Mouse (Mus musculus): ENCODE results near the gene Dnase2a.

The Dnase2a gene

DNA sequence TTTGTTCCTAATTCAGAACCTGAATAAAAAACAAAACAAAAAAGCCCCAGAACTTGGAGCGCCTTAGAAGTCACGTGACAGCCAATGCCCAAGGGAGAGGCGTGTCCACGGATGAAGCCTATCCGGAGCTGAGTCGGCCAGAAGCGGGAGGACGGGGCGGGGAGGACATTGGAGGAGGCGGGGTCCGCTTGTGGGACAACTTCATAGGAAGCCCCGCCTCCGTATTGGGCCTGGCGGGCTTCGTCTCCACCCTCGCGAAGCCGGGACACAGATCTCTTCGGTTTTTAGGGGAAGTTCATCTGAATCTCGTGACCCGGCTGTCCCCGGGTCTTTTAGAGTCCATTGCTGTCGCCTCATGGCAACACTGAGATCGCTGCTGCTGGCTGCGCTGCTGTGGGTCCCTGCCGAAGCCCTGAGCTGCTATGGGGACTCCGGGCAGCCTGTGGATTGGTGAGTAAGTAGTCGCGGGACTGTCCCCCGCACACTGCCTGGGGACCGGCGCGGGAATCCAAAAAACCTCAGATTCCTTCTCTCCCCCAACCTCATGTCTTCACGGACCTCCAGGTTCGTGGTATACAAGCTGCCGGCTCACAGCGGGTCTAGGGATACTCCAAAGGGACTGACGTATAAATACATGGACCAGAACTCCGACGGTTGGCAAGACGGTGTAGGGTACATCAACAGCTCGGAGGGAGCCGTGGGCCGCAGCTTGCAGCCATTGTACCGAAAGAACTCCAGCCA, at the start of gene Dnase2a:
TSS of gene Dnase2a (plus strand) at position 140 of the 741 bp plus-strand sequence.
- TF ChIP-seq GATA4 (IDR thresholded peaks at IDR 0.05; ENCODE audit: insufficient replicate concordance, low read length): no peak

DNA sequence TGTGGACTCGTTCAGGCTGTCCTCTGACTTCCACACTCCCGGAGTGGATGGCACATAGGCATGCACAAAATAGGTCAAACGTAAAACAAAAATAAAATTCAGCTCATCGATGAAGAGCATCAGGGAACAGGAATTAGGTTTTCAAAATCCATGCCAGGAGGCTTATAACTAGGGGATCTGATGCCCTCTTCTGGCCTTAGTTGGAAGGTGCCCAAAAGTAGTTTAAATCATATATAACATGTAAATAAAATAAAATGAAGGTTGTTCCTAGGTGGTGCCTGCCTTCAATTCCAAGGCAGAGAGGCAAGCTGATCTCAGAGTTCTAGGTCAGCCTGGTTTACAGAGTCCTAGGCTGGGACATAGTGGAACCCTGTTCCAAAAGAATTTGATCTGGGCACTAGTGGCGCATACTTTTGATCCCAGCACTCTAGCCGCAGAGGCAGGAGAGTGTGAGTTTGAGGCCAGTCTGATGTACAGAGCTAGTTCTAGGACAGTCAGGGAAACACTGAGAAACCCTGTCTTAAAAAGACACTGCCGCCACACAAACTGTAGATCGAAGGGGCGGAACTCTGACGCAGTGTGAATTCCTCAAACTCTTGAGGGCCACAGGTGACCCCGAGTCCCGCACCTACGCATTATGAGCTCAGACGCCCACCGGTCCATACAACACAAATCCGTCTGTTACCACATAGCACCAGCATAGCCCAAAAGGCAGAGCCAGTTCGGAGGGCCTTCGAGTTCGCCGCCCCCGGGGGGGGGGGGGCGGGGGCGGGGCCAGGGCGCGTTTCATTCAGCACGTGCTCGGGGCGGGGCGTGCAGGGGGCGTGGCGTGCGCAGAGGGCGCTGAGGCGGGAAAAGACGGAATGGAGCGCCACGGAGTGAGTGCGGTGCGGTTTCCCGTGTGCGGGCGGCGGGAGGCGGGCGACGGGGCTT, 36.7 kb upstream of the Dnase2a start, which contains the start of gene Syce2:
TSS of gene Syce2 (plus strand) at position 736 of the 933 bp plus-strand sequence.
- no peak for TF ChIP-seq GATA4 (IDR thresholded peaks at IDR 0.05; ENCODE audit: insufficient replicate concordance, low read length)

GRCm38 (mm10) chr8:84872309-84872965, 35.9 kb upstream of the Dnase2a start:
- TF ChIP-seq GATA4 (IDR thresholded peaks at IDR 0.05; ENCODE audit: insufficient replicate concordance, low read length): no peak

GRCm38 (mm10) chr8:84873016-84873415, 35.3 kb upstream of the Dnase2a start:
- TF ChIP-seq GATA4 (IDR thresholded peaks at IDR 0.05; ENCODE audit: insufficient replicate concordance, low read length): no peak

- TF ChIP-seq GATA4 (IDR thresholded peaks at IDR 0.05; ENCODE audit: insufficient replicate concordance, low read length): no peak
These were observed 34.0 kb upstream of the Dnase2a start for GRCm38 (mm10) chr8:84874339-84874738.

GRCm38 (mm10) chr8:84877297-84878035, 30.9 kb upstream of the Dnase2a start:
- TF ChIP-seq GATA4 (IDR thresholded peaks at IDR 0.05; ENCODE audit: insufficient replicate concordance, low read length): no peak

- no peak for TF ChIP-seq GATA4 (IDR thresholded peaks at IDR 0.05; ENCODE audit: insufficient replicate concordance, low read length)
These were observed 29.4 kb upstream of the Dnase2a start for GRCm38 (mm10) chr8:84878915-84879314.

- TF ChIP-seq GATA4 (IDR thresholded peaks at IDR 0.05; ENCODE audit: insufficient replicate concordance, low read length): no peak
These were observed 23.6 kb upstream of the Dnase2a start for GRCm38 (mm10) chr8:84884728-84885127.

GRCm38 (mm10) chr8:84888280-84888679, 20.1 kb upstream of the Dnase2a start:
- TF ChIP-seq GATA4 (IDR thresholded peaks at IDR 0.05; ENCODE audit: insufficient replicate concordance, low read length): no peak

GRCm38 (mm10) chr8:84889141-84889540, 19.2 kb upstream of the Dnase2a start:
- no peak for TF ChIP-seq GATA4 (IDR thresholded peaks at IDR 0.05; ENCODE audit: insufficient replicate concordance, low read length)

DNA sequence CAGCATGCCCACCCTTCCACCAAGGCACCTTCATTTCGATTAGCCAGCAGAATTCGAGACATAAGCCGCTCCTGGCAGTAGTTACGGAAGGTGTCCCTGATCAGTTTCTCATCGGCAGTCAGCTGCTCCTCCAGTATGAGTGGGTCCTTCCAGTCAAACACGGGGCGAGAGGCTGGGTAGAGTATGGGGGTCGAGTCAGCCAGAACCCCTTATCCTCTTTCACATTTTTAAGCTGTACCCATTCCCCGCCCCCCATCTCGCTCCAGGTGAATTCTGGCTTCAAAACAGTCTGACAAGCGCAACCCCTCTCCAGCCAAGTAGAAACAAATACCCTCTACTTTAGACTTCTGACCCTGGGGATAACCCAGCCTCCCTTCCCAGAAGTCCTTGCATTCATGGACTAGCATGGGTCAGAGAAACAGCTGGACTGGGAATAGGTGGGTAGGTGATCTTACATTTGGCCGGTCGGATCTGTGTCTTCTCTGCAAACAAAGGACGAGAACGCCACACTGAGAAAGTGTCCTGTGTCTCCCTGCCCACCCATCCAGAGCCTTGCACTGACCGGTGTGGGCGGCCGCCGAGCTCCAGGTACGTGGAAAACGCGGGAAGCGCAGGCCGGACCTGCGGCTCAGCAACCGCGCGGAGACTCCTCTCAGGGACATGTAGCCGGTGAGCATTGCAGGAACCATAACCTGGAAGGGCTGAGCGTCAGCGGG, 15.2 kb upstream of the Dnase2a start:
- no peak for TF ChIP-seq GATA4 (IDR thresholded peaks at IDR 0.05; ENCODE audit: insufficient replicate concordance, low read length)

GRCm38 (mm10) chr8:84893709-84894134, 14.6 kb upstream of the Dnase2a start, which contains the start of gene Gcdh:
TSS of gene Gcdh (minus strand) at chr8:84893921.
- no peak for TF ChIP-seq GATA4 (IDR thresholded peaks at IDR 0.05; ENCODE audit: insufficient replicate concordance, low read length)

GRCm38 (mm10) chr8:84895963-84896362, 12.4 kb upstream of the Dnase2a start:
- TF ChIP-seq GATA4 (IDR thresholded peaks at IDR 0.05; ENCODE audit: insufficient replicate concordance, low read length): no peak

DNA sequence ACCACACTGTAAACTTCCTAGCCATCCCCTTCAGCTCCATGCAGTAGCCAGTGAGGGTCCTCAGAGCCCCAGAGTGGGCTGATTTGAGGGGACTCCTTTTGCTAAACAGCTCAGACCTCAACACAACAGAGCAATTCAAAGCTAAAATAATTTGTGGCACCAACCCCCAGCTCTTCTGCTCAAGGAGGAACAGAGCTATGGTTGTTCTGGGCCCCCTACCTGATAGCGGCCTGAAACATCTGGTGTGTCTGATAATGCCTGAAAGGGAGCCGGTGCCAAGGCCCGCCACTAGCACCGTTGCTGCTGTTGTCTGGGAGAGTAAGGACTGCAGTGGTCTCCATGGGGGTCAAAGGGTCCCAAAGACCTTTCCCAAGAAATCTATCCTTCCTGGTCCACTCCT, 7.3 kb upstream of the Dnase2a start:
- no peak for TF ChIP-seq GATA4 (IDR thresholded peaks at IDR 0.05; ENCODE audit: insufficient replicate concordance, low read length)

Measured in liver, adult (tissue).